Mouse (Mus musculus): ENCODE results near the gene Tpt1.

GRCm38 (mm10) chr14:75809931-75810330 is 35.0 kb upstream of the Tpt1 start:
- no peak for TF ChIP-seq CTCF (IDR thresholded peaks at IDR 0.05; ENCODE audit: low read depth)
- no peak for TF ChIP-seq EP300 (IDR thresholded peaks at IDR 0.05; ENCODE audit: low read depth)

All from liver, embryonic 14.5 days (tissue).